Mouse (Mus musculus): ENCODE data around the gene Mageb5.
"Not testable (repeated sequence)": the region's sequence is repeated elsewhere in the genome, so short reads cannot be mapped to it uniquely, and the experiment has no call there.

Gene Mageb5

GRCm38 (mm10) chrX:91782918-91783317 is at the start of gene Mageb5:
TSS of gene Mageb5 (minus strand) at chrX:91783018.
- not testable (repeated sequence) for DNase-seq (ENCODE audit: low read depth, low spot score)

GRCm38 (mm10) chrX:91759591-91760226 is 23.1 kb downstream of the Mageb5 start:
- not testable (repeated sequence) for DNase-seq (ENCODE audit: low read depth, low spot score)
